Mouse (Mus musculus) MEL (cell line): ENCODE data around the gene Sgsm3. TPM values are rescaled to one million over a fixed set of nuclear protein-coding genes. Genes with fewer than 3 reads are reported as not detected.

Source experiments
- DNase-seq: peaks from one replicate; pipeline ENCODE4 v3.0.0; 2011; ENCODE audit warnings: low read depth, low spot score
- H3K27ac ChIP-seq: 2 replicates; pipeline ENCODE4 v1.5.1; 2012; ENCODE audit warnings: low read depth, mild to moderate bottlenecking, control low read depth, low read length, moderate library complexity; ENCODE audit not compliant: control insufficient read depth
- H3K27me3 ChIP-seq, 2 experiments: fragments of 150-350 bp in 1 of 2; sonication (generic) in 1 of 2; 2 replicates each; pipeline ENCODE4 v1.6.1; 2012; ENCODE audit warnings: low read length in 2 of 2, mild to moderate bottlenecking in 2 of 2, improper control_type of control experiment in 1 of 2, moderate library complexity in 1 of 2; ENCODE audit not compliant: insufficient read depth in 2 of 2, control insufficient read depth in 1 of 2
- H3K36me3 ChIP-seq, 2 experiments: 2 replicates each; pipeline ENCODE4 v1.6.1; 2012 to 2014; ENCODE audit warnings: low read length in 2 of 2, improper control_type of control experiment in 1 of 2, inconsistent platforms in 1 of 2, mild to moderate bottlenecking in 1 of 2; ENCODE audit not compliant: insufficient read depth in 2 of 2, control insufficient read depth in 1 of 2
- H3K4me1 ChIP-seq, 2 experiments: fragments of 150-350 bp in 1 of 2; sonication (generic) in 1 of 2; 2 replicates each; pipeline ENCODE4 v1.6.1; 2012; ENCODE audit warnings: low read length in 2 of 2, improper control_type of control experiment in 1 of 2, mild to moderate bottlenecking in 1 of 2; ENCODE audit not compliant: insufficient read depth in 2 of 2, control insufficient read depth in 1 of 2
- H3K4me3 ChIP-seq, 2 experiments: fragments of 150-350 bp in 1 of 2; sonication (generic) in 1 of 2; 2 replicates each; pipeline ENCODE4 v1.5.1; 2012; ENCODE audit warnings: low read depth in 2 of 2, low read length in 2 of 2, mild to moderate bottlenecking in 2 of 2, moderate library complexity in 2 of 2, control low read depth in 1 of 2, improper control_type of control experiment in 1 of 2; ENCODE audit not compliant: control insufficient read depth in 1 of 2, insufficient read depth in 1 of 2
- H3K79me2 ChIP-seq: 2 replicates; pipeline ENCODE4 v1.6.1; 2012; ENCODE audit warnings: mild to moderate bottlenecking, low read length, moderate library complexity; ENCODE audit not compliant: control insufficient read depth, poor library complexity, insufficient read depth
- H3K9ac ChIP-seq: 2 replicates; pipeline ENCODE4 v1.6.1; 2012; ENCODE audit warnings: low read depth, mild to moderate bottlenecking, control low read depth, low read length, moderate library complexity; ENCODE audit not compliant: control insufficient read depth, poor library complexity, severe bottlenecking
- H3K9me3 ChIP-seq: fragments of 150-350 bp; sonication (generic); replicated peaks from 2 replicates; pipeline ENCODE4 v1.6.1; 2012; ENCODE audit warnings: mild to moderate bottlenecking, low read length, improper control_type of control experiment, moderate library complexity; ENCODE audit not compliant: insufficient read depth
- BHLHE40 ChIP-seq: IDR thresholded peaks from 2 replicates; pipeline ENCODE4 v1.6.1; 2012; ENCODE audit warnings: low read depth, mild to moderate bottlenecking, inconsistent platforms, low read length, improper control_type of control experiment, borderline replicate concordance
- CHD1 ChIP-seq: IDR thresholded peaks from 2 replicates; pipeline ENCODE4 v1.6.1; 2012; ENCODE audit warnings: low read depth, mild to moderate bottlenecking, inconsistent platforms, low read length, improper control_type of control experiment
- CTCF ChIP-seq, 3 experiments: IDR thresholded peaks in 2 of 3; conservative IDR thresholded peaks in 1 of 3; 2 replicates each; pipeline ENCODE4 v1.5.1; 2011 to 2012; ENCODE audit warnings: low read length in 3 of 3, low read depth in 2 of 3, mild to moderate bottlenecking in 2 of 3, improper control_type of control experiment in 1 of 3, inconsistent platforms in 1 of 3, mixed read lengths in 1 of 3, moderate library complexity in 1 of 3; ENCODE audit not compliant: control insufficient read depth in 1 of 3, insufficient read depth in 1 of 3, poor library complexity in 1 of 3, severe bottlenecking in 1 of 3
- EP300 ChIP-seq, 2 experiments: IDR thresholded peaks; 2 replicates each; pipeline ENCODE4 v1.6.1; 2011; ENCODE audit warnings: improper control_type of control experiment in 2 of 2, low read length in 2 of 2, low read depth in 1 of 2, mild to moderate bottlenecking in 1 of 2
- ETS1 ChIP-seq: IDR thresholded peaks from 2 replicates; pipeline ENCODE4 v1.6.1; 2012; ENCODE audit warnings: low read depth, mild to moderate bottlenecking, inconsistent platforms, low read length, improper control_type of control experiment, moderate library complexity
- GATA1 ChIP-seq: IDR thresholded peaks from 2 replicates; pipeline ENCODE4 v1.6.1; 2011; ENCODE audit warnings: low read depth, low read length, improper control_type of control experiment
- MAX ChIP-seq: IDR thresholded peaks from 2 replicates; pipeline ENCODE4 v1.6.1; 2011; ENCODE audit warnings: low read length, improper control_type of control experiment
- MXI1 ChIP-seq: IDR thresholded peaks from 2 replicates; pipeline ENCODE4 v1.6.1; 2011; ENCODE audit warnings: mild to moderate bottlenecking, low read depth, low read length, improper control_type of control experiment
- NRF1 ChIP-seq: IDR thresholded peaks from 2 replicates; pipeline ENCODE4 v1.6.1; 2014; ENCODE audit warnings: low read depth, mild to moderate bottlenecking, inconsistent platforms, low read length, improper control_type of control experiment, moderate library complexity; ENCODE audit not compliant: poor library complexity, insufficient read depth, severe bottlenecking
- POLR2A ChIP-seq, 2 experiments: IDR thresholded peaks; 2 replicates each; pipeline ENCODE4 v1.6.1; 2011 to 2012; ENCODE audit warnings: low read length in 2 of 2, mild to moderate bottlenecking in 2 of 2, control low read depth in 1 of 2, improper control_type of control experiment in 1 of 2, low read depth in 1 of 2, moderate library complexity in 1 of 2; ENCODE audit not compliant: control insufficient read depth in 1 of 2, insufficient read depth in 1 of 2, poor library complexity in 1 of 2
- RAD21 ChIP-seq: IDR thresholded peaks from 2 replicates; pipeline ENCODE4 v1.6.1; 2011; ENCODE audit warnings: mild to moderate bottlenecking, low read depth, low read length, improper control_type of control experiment
- RCOR1 ChIP-seq: IDR thresholded peaks from 2 replicates; pipeline ENCODE4 v1.6.1; 2012; ENCODE audit warnings: low read depth, mild to moderate bottlenecking, inconsistent platforms, low read length, improper control_type of control experiment
- SIN3A ChIP-seq: IDR thresholded peaks from 2 replicates; pipeline ENCODE4 v1.6.1; 2012; ENCODE audit warnings: low read length, improper control_type of control experiment, inconsistent platforms
- SMC3 ChIP-seq: IDR thresholded peaks from 2 replicates; pipeline ENCODE4 v1.6.1; 2011; ENCODE audit warnings: low read depth, low read length, improper control_type of control experiment
- TAL1 ChIP-seq: IDR thresholded peaks from 2 replicates; pipeline ENCODE4 v1.6.1; 2012; ENCODE audit warnings: mild to moderate bottlenecking, inconsistent platforms, low read length, moderate library complexity, mixed read lengths
- TBP ChIP-seq: IDR thresholded peaks from 2 replicates; pipeline ENCODE4 v1.8.0; 2011; ENCODE audit warnings: low read depth, low read length, improper control_type of control experiment
- TCF12 ChIP-seq: IDR thresholded peaks from 2 replicates; pipeline ENCODE4 v1.6.1; 2014; ENCODE audit warnings: low read depth, mild to moderate bottlenecking, inconsistent platforms, low read length, improper control_type of control experiment, moderate library complexity
- UBTF ChIP-seq: IDR thresholded peaks from 2 replicates; pipeline ENCODE4 v1.6.1; 2012; ENCODE audit warnings: low read depth, mild to moderate bottlenecking, inconsistent platforms, low read length, improper control_type of control experiment, moderate library complexity, borderline replicate concordance; ENCODE audit not compliant: insufficient read depth
- USF1 ChIP-seq: IDR thresholded peaks from 2 replicates; pipeline ENCODE4 v1.6.1; 2014; ENCODE audit warnings: low read depth, mild to moderate bottlenecking, inconsistent platforms, low read length, improper control_type of control experiment, moderate library complexity
- ZKSCAN1 ChIP-seq: IDR thresholded peaks from 2 replicates; pipeline ENCODE4 v1.6.1; 2012; ENCODE audit warnings: low read depth, mild to moderate bottlenecking, inconsistent platforms, low read length, improper control_type of control experiment, moderate library complexity
- ZNF384 ChIP-seq: IDR thresholded peaks from 2 replicates; pipeline ENCODE4 v1.6.1; 2012; ENCODE audit warnings: low read depth, mild to moderate bottlenecking, inconsistent platforms, low read length, improper control_type of control experiment
- polyA plus RNA-seq, 2 experiments: library from polyadenylated mRNA; stranded (reverse) in 1 of 2; unstranded in 1 of 2; fragments of >175 nt in 1 of 2; fragments of >200 nt in 1 of 2; gene quantifications; 2 replicates each; pipeline versions ENCODE4 v1.2.1 to v1.2.4; 2012; ENCODE audit warnings: low replicate concordance in 2 of 2, low read depth in 1 of 2; ENCODE audit not compliant: insufficient read length in 2 of 2, insufficient read depth in 1 of 2, missing spikeins in 1 of 2
- total RNA-seq: library from RNA; depleted of rRNA; stranded (reverse); fragments of 300-350 nt; gene quantifications from 2 replicates; pipeline ENCODE4 v1.2.3, GENCODE M21; 2012

Gene Sgsm3
- total and polyA plus RNA-seq, 3 experiments: 33.0 to 39.5 TPM; not detected in 1

- H3K36me3 ChIP-seq: peaks cover 0 to 29% of the 10 kb centered on the region in 2 experiments; a peak in 2 of 4 replicates
- H3K9ac ChIP-seq: no peak overlapping the region
- no peak overlapping the region for H3K27ac ChIP-seq
- TF ChIP-seq ZNF384: no peak
- no peak for TF ChIP-seq ETS1
- TF ChIP-seq SIN3A: no peak
- no peak for TF ChIP-seq USF1
- TF ChIP-seq TAL1: no peak
- TF ChIP-seq EP300 (IDR thresholded peaks at IDR 0.05; ENCODE audit: low read depth in 1 of 2, low read length in 2 of 2): no peak
- no peak for TF ChIP-seq NRF1
- TF ChIP-seq GATA1: no peak
- no peak for TF ChIP-seq RAD21
- TF ChIP-seq MXI1: no peak
- TF ChIP-seq TCF12: no peak
- no peak for TF ChIP-seq ZKSCAN1
- no peak for TF ChIP-seq SMC3
- no peak for TF ChIP-seq CTCF (IDR thresholded peaks at IDR 0.05 in 2 of 3, conservative IDR thresholded peaks at IDR 0.05 in 1 of 3; ENCODE audit: control insufficient read depth in 1 of 3, insufficient read depth in 1 of 3, low read depth in 2 of 3, low read length in 3 of 3, poor library complexity in 1 of 3, severe bottlenecking in 1 of 3)
- no peak for TF ChIP-seq BHLHE40
- TF ChIP-seq POLR2A (IDR thresholded peaks at IDR 0.05; ENCODE audit: control insufficient read depth in 1 of 2, insufficient read depth in 1 of 2, low read depth in 1 of 2, low read length in 2 of 2, poor library complexity in 1 of 2): no peak
- peaks cover 17 to 22% of the 10 kb centered on the region in 2 experiments for H3K4me1 ChIP-seq
- no peaks in the 10 kb centered on the region for H3K27me3 ChIP-seq
- H3K79me2 ChIP-seq: no peaks in the 10 kb centered on the region
- DNase-seq: no peak
- no peak overlapping the region for H3K4me3 ChIP-seq
- no peaks in the 10 kb centered on the region for H3K9me3 ChIP-seq
Observed at GRCm38 (mm10) chr15:80996090-80996835, 18.7 kb downstream of the Sgsm3 start.

- no peak overlapping the region for H3K9ac ChIP-seq
- H3K27me3 ChIP-seq: no peaks in the 10 kb centered on the region
- no peak for TF ChIP-seq TBP
- TF ChIP-seq RCOR1: peak; percentile 33; the same call in 1 of the 2 replicates
- TF ChIP-seq GATA1: peak; percentile 83
- TF ChIP-seq CHD1: no peak
- no peak for TF ChIP-seq UBTF
- no peak for TF ChIP-seq MAX
- peak; percentile 10; the same call in 1 of the 2 replicates for TF ChIP-seq SMC3
- peak; percentile 76 for TF ChIP-seq ZNF384
- no peak for TF ChIP-seq POLR2A (IDR thresholded peaks at IDR 0.05; ENCODE audit: control insufficient read depth in 1 of 2, insufficient read depth in 1 of 2, low read depth in 1 of 2, low read length in 2 of 2, poor library complexity in 1 of 2)
- peak; percentile 54 for TF ChIP-seq TAL1
- TF ChIP-seq ETS1: peak; percentile 54; the same call in 1 of the 2 replicates
- peak; percentile 68 to 69 for TF ChIP-seq EP300 (IDR thresholded peaks at IDR 0.05; ENCODE audit: low read depth in 1 of 2, low read length in 2 of 2)
- peak; percentile 78 for TF ChIP-seq TCF12
- no peak for TF ChIP-seq USF1
- TF ChIP-seq SIN3A: peak; percentile 62; the same call in 1 of the 2 replicates
- peaks cover 17 to 26% of the 10 kb centered on the region in 2 experiments for H3K4me1 ChIP-seq
- peaks cover 0 to 30% of the 10 kb centered on the region in 2 experiments; a peak in 2 of 4 replicates for H3K36me3 ChIP-seq
- H3K9me3 ChIP-seq: no peaks in the 10 kb centered on the region
- DNase-seq: peak; percentile 64
- H3K27ac ChIP-seq: no peak overlapping the region
- no peak overlapping the region for H3K4me3 ChIP-seq
- no peaks in the 10 kb centered on the region for H3K79me2 ChIP-seq
Observed at GRCm38 (mm10) chr15:80997077-80997476, 19.5 kb downstream of the Sgsm3 start.
